Mouse (Mus musculus): ENCODE measurements around the gene N4bp1.

Gene N4bp1

GRCm38 (mm10) chr8:86884489-86885463, at the start of gene N4bp1:
TSS of gene N4bp1 (minus strand) at chr8:86885258.
- peak; percentile 81 to 92 for DNase-seq (ENCODE audit: low spot score in 2 of 2)

GRCm38 (mm10) chr8:86934841-86935240, 49.8 kb upstream of the N4bp1 start:
- no peak for DNase-seq (ENCODE audit: low spot score in 2 of 2)

GRCm38 (mm10) chr8:86934393-86934792, 49.3 kb upstream of the N4bp1 start:
- no peak for DNase-seq (ENCODE audit: low spot score in 2 of 2)

- peak in 1 of 2 experiments; percentile 74 for DNase-seq (ENCODE audit: low spot score in 2 of 2)
These were observed 48.8 kb upstream of the N4bp1 start for GRCm38 (mm10) chr8:86933898-86934297.

- no peak for DNase-seq (ENCODE audit: low spot score in 2 of 2)
These were observed 41.2 kb upstream of the N4bp1 start for GRCm38 (mm10) chr8:86926237-86926636.

- no peak for DNase-seq (ENCODE audit: low spot score in 2 of 2)
These were observed 38.3 kb upstream of the N4bp1 start for GRCm38 (mm10) chr8:86923219-86923835.

- no peak for DNase-seq (ENCODE audit: low spot score in 2 of 2)
These were observed 37.6 kb upstream of the N4bp1 start for GRCm38 (mm10) chr8:86922673-86923072.

- no peak for DNase-seq (ENCODE audit: low spot score in 2 of 2)
These were observed 37.1 kb upstream of the N4bp1 start for GRCm38 (mm10) chr8:86922141-86922540.

GRCm38 (mm10) chr8:86920996-86921395, 35.9 kb upstream of the N4bp1 start:
- DNase-seq (ENCODE audit: low spot score in 2 of 2) = no peak

GRCm38 (mm10) chr8:86920455-86920854, 35.4 kb upstream of the N4bp1 start:
- DNase-seq (ENCODE audit: low spot score in 2 of 2) = no peak

GRCm38 (mm10) chr8:86920024-86920423, 35.0 kb upstream of the N4bp1 start:
- DNase-seq (ENCODE audit: low spot score in 2 of 2) = no peak

GRCm38 (mm10) chr8:86919262-86919661, 34.2 kb upstream of the N4bp1 start:
- no peak for DNase-seq (ENCODE audit: low spot score in 2 of 2)

- no peak for DNase-seq (ENCODE audit: low spot score in 2 of 2)
These were observed 33.0 kb upstream of the N4bp1 start for GRCm38 (mm10) chr8:86918093-86918492.

GRCm38 (mm10) chr8:86917689-86918088, 32.6 kb upstream of the N4bp1 start:
- DNase-seq (ENCODE audit: low spot score in 2 of 2) = no peak

- DNase-seq (ENCODE audit: low spot score in 2 of 2) = no peak
These were observed 31.3 kb upstream of the N4bp1 start for GRCm38 (mm10) chr8:86916369-86916768.

GRCm38 (mm10) chr8:86911136-86911535, 26.1 kb upstream of the N4bp1 start:
- DNase-seq (ENCODE audit: low spot score in 2 of 2) = no peak

GRCm38 (mm10) chr8:86910250-86910649, 25.2 kb upstream of the N4bp1 start:
- DNase-seq (ENCODE audit: low spot score in 2 of 2) = no peak

- DNase-seq (ENCODE audit: low spot score in 2 of 2) = peak in 1 of 2 experiments; percentile 88
These were observed 23.5 kb upstream of the N4bp1 start for GRCm38 (mm10) chr8:86908536-86908935.

GRCm38 (mm10) chr8:86904911-86905310, 19.9 kb upstream of the N4bp1 start:
- DNase-seq (ENCODE audit: low spot score in 2 of 2) = no peak

- DNase-seq (ENCODE audit: low spot score in 2 of 2) = peak in 1 of 2 experiments; percentile 90
These were observed 18.0 kb upstream of the N4bp1 start for GRCm38 (mm10) chr8:86903104-86903503.

GRCm38 (mm10) chr8:86902656-86903055, 17.6 kb upstream of the N4bp1 start:
- no peak for DNase-seq (ENCODE audit: low spot score in 2 of 2)

- DNase-seq (ENCODE audit: low spot score in 2 of 2) = no peak
These were observed 16.9 kb upstream of the N4bp1 start for GRCm38 (mm10) chr8:86901972-86902371.

Data from left cerebral cortex, adult 9 months (tissue).